Mouse (Mus musculus) yolk sac, embryonic 10.5 days (tissue): ENCODE measurements around the gene Lemd1.
"Not testable (repeated sequence)": the region's sequence is repeated elsewhere in the genome, so short reads cannot be mapped to it uniquely, and the experiment has no call there.

Experiments used
- DNase-seq: peaks from one replicate; pipeline ENCODE4 v3.0.0-alpha.2; 2017; ENCODE audit warnings: low spot score

The Lemd1 gene

DNA sequence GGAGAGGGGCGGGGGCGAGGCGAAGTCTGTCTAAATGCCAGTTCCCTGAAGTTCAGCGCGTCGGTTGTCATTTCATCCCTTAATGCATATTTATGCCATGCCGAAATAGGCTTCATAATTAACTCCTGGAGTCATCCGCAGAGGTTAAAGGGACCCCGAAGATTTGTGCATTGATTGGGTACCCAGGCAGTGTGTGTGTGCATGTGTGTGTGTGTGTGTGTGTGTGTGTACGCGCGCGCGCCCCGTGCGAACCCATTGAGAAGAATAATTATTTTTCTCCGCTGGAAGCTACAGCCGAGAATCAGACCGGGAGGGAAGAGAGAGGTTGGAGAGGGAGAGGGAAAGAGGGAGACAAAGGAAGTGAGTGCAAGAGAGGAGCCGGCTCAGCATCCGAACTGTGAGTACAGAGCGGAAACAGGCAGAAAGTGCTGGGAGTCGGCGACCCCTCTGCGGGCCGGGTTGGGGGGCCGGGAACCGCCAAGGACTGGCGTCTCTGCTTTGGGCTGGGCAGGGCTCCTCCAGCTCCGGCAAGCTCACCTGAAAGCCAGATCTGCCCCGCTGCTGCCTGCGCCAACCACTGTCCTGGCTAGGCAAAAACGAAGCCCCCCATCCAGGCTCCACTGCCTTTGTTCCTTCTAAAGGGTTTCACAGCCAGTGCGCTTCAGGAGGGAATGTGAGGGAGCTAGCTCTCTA lies at the start of gene Lemd1, which contains the start of gene AC124108.1:
Gene Lemd1 (plus strand): TSS at position 339 of the 693 bp plus-strand sequence.
Gene AC124108.1 (plus strand): TSS at position 365 of the 693 bp plus-strand sequence.
- DNase-seq = no peak

DNA sequence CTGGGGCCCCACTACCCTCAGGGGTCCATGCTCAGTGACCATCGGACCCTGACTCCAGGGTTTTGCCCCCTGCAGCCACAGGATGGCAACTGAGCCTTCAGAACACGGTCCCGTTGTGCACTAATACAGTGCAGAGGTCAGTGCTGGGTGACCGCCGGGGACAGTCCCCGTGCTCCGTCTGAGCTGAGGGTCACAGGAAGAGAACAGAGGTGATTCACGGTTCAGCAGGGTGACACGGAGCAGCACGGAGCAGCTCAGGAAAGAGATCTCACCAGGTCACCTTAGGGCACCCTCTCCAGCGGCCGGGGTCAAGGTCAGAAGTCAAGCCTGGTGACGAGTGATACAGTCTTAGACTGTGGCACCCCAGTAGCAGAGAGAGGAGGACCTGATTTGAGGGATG lies 49.5 kb upstream of the Lemd1 start:
- no peak for DNase-seq

DNA sequence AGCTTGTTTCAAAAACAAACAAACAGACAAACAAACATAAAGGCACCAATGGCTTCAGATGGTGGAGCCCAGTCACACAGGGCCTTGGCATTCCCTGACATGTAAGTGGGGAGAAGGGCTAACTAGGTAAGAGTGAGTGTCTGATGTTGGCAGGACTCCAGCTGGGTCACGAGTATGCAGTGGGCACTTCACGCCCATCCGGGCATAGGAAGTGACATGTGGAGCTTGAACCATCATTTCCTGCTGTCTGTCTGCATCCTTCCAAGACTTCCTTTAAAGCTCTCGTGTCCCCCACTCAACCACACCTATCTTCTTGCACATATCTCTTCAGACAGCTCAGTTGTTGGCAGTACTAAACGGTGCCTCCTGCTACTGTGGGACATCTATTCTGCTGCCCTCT lies 48.2 kb upstream of the Lemd1 start:
- DNase-seq = no peak

DNA sequence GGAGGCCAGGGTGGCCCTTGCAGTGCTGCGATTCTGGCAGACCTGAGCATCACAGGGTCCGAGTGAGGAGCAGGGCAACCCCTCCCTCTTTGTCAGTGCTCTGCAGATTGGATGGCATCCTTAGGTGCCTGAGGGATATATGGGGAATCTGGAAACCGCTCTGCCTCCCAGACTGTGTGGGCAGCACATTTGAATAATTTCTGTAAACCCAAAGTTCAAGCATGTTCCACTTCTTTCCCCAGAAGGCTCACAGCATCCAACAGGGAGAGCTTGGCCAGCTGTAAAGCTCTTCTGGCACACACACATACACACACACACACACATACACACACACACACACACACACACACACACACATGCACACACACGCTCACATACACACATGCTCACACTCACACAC lies 47.5 kb upstream of the Lemd1 start:
- no peak for DNase-seq

DNA sequence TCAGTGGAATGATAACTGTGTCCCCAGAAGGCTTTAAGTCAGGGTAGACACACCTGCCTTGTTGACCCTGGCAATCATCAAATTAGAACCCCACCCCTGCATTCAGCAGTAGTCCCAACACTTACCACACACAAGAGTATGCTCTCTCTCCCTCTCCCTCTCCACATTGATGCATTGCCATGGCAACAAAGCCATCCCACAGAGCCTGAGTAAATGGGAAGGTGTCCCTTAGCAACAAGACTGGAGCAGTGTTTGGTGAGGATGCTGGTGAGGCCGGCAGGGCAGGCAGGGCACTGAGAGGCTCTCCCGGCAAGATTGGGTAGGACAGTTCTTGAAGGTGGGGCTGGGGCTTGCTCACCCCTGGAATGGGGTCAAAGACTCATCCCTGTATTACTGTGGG lies 47.0 kb upstream of the Lemd1 start:
- no peak for DNase-seq

DNA sequence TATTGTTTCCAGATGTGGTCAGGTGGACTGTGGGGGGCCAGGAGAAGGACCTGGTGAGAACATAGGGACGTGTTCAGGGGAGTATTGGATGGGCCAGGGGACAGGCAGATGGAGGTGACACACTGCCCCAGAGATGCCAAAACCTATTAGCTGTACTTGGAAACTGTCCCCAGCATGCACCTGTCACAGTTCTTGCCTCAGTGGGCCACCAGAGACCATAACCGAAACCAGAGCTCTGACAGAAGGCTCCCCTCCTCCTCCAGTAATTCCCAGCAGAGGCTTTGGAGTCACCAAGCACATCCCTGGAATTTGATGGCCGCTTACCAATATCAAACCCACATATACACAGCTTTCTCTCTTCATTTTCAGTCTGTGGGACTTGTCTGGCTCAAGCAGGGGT lies 46.4 kb upstream of the Lemd1 start:
- DNase-seq = no peak

DNA sequence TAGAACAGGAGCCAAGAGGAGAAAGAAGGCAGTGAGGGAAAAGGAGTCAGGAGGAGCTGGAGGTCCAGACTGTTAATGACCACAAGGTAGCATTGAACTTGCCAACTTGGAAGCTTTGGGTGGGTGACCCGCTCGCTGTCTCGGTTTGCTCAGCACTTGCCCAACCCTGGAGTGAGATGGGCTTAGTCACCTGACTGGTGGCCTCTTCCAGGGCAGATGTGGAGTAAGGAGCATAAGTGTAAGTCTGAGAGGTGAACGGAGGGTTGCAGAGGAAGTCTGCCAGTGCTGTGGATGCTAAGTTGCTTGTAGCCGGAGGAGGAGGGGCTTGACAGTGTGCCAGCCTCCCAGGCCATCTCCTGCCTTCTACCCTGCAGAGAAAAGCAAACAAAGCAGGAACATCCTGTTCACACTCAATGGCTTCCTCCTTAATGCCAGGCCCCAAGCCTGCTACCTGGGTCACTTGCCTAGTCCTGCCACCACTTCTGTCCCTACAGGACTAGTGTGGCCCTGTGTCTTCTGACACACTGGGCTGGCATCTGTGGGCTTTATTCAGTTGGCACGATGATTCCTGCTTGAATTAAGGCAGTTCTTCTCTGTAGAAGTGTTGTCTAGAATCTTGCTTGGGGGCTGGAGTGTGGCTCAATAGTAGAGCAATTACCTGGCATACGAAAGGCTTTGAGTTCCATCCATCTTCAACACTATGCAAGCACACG lies 45.1 kb upstream of the Lemd1 start:
- DNase-seq = no peak

DNA sequence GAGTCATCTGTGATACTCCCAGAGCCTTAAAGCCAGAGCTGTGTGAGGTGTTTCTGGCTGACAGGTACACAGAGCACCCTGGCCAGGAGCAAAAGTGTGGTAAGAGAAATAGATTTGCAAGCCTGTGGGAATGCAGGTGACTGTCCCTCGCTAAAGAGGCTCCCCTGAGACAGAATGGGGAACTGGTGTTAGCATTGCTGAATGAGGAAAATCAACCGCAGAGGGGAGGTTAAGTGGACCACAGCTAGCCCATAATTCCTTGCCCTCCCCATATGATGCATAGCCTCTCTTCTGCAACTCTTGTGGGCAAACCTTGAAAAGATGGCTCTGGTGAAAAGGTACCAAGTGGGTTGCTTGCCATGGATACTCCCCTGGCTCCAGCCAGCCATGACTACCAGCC lies 41.8 kb upstream of the Lemd1 start:
- DNase-seq = no peak

DNA sequence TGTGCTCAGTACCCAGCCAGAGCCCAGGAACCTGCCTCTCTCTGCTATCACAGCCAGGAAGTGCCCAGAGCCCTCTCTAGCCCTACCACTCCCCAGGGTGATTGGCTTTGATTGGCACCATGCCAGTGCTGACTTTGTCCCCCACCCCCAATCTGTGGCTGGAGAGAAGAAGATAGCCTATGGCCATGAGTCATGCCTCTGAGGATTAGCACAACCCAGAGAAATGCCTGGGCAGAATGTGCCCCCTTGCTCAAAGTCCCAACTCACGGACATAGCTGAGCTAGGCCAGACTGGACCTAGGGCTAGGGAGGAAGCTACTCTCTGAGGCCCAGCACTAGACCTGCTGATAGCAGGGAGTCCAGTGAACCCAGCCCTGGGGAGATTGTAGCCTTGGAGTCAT lies 41.1 kb upstream of the Lemd1 start:
- no peak for DNase-seq

DNA sequence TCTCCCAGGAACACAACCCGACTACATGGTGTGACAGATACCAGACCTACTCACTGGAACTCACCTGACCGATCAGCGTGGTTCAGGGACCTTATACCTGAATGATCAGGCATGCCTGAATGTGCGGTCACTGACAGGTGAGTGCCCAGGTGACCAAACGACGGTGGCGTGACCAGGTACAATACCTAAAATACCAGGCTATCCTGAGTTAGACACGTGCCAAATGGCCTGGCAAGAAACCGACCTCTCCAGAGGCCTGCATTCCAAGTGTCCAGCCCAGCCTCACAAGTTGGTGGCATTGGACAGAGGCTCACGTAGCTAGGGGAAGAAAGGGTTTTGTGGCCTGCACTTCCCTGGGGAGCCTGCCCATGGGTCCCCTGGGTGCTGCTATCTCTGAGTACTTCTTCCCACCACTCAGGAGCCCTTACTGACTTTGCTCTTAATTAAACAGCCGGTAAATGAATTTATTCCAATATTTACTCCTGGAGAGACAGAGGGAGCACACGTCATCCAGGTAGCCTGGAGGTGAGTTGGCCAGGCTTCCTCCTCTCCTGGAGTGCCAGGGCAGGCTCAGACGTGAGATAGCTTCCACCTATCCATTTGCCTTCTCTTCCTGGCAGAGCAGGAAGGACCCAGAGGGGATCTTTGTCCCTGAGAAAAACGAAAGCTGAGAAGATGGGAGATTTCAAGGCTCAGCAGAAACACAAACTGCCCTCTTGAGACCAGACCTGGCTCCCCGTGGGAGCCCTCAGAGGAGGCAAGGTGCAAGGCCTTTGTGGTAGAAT lies 40.2 kb upstream of the Lemd1 start:
- no peak for DNase-seq

DNA sequence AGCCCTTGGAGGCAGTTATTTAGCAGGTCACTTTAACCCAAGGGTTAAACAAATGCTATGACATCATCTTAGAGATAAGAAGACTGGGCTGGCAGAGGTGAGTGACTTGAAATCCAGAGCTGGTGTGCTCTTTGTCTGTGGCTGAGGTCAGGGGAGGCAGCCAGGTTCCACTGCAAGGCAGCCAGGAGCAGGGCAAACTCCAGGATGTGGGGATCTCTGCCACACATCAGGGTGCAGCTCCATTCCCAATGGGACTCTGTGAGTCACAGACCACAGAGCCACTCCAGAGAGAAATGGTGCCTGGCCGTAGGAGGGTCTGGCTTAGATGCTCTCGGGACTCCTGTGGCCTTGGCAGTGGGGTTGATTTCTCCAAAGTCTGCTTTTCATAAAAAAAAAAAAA lies 39.3 kb upstream of the Lemd1 start:
- no peak for DNase-seq

DNA sequence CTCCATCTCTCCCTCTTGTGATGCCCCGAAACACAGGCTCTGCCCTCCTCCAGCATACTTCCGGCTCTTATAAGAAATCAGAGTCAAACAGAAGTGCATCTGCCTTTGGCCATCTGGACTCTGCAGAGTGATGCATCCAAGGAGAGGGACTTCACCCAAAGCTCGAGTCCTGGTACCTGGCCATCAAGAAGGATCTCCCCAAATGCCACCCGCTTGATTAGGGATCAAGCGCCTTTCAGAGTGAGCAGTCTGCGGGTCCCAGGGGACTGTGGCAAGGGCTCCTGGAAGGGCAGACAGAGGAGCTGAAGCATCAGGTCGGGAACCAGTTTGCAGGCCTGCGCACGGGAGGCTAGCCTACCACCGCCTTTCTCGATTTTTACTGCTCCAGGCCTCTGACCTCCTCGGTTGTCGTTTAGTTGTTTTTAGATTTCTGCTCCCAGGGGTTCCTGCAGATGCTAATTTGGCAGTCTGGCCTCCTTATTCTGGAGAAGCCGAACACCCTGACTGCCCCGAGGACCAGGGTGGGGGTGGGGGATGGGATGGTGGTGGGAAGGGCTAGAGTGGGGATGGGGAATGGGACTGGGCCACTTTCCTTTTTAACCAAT lies 38.0 kb upstream of the Lemd1 start:
- DNase-seq = no peak

DNA sequence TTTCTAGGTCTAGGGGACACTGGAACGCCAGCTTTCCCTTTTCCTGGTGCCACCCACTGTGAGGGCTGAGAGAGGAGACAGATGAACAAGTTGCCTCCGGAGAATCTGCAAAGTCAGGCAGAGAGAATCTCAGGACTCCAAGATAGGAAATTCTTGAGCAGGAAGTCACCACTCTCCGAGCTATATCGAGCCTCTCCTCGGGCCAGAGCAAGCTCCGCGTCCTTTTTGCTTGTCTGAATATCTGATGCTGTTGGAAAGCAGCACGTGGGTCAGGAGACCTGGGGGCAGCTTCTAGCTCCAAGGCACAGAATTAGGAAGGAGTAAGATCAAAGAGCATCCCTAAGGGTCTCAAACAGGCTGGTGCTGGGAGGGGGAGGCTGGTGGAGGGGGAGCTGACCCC lies 37.5 kb upstream of the Lemd1 start:
- no peak for DNase-seq

DNA sequence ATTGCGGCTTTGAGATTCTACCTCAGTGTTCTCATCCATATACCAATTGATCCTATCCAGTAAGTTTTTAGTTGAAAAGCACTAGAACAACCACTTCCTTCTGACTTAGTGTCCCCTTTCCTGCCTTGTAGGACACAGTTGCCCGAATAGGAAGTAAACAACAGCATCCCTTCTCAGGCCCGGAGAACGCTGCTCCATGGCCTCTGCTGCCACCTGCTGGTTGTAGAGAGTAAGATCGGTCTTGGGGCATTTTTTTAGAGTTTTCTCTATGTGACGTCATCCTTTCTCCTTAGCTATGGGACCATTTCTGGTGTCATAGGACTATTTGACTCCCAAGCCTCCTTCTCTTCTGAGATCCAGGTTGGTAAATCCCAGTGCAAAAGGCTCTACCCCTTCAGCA lies 35.5 kb upstream of the Lemd1 start:
- peak; percentile 63 for DNase-seq

DNA sequence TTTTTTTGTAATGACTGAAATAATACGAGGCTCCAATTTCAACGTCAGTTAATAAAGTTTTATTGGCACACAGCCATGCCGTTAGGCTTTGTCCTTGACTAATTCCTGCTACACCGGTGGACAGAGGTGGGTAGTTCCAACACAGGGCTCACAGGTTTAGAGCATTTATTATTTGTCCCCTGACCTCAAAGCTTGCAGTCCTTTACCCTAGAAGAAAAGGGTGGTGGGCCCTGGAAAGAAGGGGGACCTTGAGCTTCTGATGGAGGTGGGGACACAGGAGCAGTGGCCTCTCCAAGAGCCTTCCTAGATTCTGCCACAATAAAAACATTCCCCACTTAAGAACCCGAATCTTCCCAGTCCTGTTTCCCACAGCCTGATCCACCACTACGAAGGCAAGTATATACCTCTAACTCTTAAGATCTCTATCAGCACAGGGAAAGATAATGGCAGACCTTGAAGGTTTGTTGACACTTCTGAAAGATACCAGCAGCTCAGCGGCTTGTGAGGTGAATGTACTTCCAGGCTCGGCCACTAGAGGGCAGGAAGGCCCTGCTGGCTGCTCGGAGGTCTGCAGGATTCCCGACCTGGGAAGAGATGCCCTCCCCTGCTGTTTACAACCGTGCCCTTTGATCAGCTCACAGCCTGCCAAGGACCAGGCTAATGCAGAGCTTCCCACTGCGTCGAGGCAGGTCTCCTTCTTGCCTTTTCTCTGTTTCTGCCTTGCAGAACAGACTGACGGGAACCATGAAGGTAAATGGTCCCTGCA lies 34.0 kb upstream of the Lemd1 start:
- DNase-seq = peak; percentile 81

DNA sequence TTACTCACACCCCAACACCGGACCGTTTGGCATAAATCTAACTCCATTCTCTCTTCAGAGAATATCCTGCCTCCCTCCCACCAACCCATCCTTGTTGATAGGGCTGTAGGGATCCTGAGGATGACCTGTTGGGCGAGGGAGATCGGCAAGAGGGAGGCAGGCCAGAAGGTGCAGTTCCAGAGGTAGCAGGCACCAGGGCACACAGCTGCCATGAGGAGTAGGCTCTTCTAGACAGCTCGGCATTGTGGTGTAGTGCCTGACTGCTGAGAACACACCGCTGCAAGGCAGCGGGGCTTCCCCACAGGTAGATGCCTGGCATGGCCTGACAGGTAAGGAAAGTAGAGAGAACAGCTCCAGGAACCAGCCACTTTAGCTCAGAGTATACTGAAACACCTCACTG lies 33.4 kb upstream of the Lemd1 start:
- DNase-seq = no peak

DNA sequence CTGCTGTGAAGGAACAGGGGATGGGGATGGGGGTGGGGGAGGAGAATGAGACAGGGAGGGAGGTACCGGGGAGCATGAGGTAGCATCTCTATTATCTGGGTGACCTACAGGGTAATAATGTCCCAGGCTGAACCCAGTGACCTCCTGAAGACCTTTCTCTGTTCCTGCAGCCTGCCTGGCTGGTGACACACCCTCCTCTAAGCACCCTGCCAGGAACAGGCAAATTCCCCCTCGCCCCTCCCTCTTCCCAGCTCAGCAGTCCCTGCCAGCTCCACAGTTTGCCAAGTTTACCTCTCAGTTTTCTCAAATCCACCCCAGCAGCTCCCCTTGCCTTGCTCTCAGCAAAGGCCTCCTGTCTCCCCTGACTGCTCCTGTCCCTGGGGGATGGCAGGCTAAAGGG lies 32.5 kb upstream of the Lemd1 start:
- DNase-seq = no peak

DNA sequence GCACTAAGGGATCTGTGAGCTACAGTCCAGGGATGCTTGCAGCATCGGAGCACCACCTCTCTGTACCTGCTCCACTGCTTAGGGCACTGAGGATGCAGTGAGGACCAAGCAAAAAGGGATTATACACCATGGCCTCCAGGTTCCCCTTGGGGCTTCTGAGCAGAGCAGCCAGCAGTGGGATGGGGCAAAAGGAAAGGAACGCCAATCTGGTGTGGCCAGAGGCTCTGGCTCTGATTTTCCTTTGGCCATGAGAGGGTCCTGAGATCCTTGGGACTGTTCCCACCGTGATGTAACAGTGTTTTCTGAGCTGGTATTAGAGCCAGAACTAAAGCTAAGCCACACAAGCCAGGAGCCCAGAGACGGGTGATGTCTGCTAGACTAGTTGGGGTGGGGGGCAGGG lies 31.6 kb upstream of the Lemd1 start:
- no peak for DNase-seq

DNA sequence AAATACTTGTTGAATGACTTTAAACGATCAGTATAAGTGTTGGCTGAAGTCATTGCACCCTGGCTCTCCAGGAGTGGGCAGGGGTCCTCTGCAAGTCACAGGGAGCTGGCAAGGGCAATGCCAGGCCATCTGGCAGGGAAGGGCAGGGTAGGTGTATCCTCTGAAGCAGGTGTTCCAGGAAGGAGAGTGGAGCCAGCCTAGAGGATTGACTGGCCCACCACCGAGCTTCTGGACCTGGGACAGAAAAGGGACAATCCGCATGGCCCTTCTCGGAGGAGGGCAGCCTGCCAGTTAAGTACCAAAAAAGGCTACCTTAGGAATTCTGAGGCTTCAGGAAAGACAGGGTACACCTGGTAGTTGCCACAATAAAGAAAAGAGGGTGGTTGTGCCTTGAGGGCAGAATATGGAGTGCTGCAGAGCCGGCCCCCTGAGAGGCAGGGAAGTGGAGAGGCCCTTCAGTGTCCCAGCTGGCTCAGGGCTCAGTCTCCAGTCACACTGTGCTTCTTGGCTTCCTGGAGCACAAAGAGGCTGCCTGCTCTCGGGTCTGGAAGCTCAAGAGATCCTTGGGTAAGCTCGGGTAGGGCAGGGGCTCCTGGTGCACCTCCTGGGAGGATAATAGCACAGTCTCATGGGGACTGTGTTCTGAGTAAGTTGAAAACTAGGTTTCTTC lies 29.9 kb upstream of the Lemd1 start:
- DNase-seq = no peak

DNA sequence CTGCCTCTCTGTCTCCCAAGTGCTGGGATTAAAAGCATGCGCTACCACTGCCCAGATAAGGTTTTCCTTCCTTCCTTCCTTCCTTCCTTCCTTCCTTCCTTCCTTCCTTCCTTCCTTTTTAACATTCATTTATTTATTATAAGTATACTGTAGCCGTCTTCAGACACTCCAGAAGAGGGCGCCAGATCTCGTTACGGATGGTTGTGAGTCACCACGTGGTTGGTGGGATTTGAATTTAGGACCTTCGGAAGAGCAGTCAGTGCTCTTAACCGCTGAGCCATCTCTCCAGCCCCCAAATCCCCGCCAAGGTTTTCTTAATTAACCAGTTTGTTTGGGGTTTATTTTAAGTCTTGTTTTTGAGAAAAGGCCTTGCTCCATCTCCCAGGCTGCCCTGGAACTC lies 28.6 kb upstream of the Lemd1 start:
- DNase-seq = not testable (repeated sequence)

DNA sequence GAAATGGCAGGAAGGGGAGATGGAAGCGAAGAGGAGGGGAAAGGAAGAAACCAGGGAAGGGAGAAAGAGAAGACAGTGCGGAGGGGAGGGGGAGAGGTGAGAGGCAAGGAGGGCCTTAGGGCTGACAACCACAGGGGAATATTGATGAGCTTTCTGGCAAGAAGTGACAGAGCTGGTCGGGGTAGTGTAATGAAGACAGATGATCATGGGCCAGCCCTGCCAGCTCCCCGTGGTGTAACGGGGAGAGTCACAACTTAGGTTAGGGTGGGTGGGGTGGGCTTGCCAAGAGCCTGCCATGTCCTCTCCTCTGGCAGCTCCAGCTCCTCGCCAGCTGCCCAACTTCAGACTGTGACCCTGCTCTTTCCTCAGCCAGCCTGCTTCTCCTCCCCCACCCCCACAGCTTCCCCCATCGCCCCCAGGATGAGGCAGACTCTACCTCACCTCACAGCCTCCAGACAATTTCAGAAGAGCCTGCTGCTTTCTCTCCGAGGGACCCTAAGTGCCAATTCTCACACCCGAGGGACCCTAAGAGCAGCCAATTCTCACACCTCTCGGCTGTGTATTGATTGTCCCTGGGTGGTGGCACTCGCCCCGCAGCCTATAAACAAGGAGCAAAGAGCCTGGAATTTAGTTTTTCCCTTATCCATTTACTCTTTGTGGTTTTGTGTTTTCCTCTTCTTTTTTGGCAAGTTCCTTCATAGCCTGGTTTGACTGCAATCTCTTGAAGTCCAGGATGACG lies 26.3 kb upstream of the Lemd1 start:
- no peak for DNase-seq
